Mouse (Mus musculus) neural tube, embryonic 10.5 days (tissue): ENCODE results near the gene Arhgef3.
"Not testable (repeated sequence)": the region's sequence is repeated elsewhere in the genome, so short reads cannot be mapped to it uniquely, and the experiment has no call there.

Experiments used
- DNase-seq: peaks from one replicate; pipeline ENCODE4 v3.0.0-alpha.2; 2017; ENCODE audit warnings: low spot score; ENCODE audit errors: extremely low spot score

Gene Arhgef3

DNA sequence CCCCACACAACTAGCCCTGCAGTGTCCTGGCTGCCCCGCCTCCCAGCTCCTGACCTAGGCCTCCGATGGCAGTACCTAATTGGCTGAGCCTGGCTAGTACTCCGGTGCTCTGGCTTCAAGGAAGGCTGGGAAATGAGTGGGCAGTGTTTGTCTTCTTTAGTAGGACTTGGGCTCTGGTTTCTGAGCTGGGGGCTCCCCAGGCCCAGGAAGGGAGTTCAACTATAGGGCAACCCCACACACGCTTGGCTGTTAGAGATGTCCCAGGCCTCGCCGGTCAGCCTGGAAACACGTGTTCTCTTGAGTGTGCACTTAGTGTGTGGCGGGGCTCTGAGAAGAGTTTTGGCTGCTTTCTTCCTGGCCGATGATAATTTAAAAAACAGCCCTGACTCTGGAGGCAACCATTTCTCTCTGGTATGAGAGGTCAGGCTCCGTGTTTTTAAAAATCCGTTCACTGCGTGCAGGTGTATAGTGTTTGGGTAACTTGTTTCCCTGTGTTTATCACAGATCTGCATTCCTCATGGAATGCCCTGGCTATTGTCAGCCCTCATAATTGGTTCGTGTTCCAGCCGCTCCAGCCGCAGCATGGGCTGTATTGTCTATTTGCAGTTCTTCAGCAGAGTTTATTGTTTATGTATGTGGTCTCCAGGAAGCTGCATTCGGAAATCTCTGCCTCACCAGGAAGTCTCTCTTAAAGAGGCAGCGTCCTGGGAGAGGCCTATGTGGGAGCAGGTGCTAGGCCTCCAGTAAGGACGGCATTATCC is 115.7 kb downstream of the Arhgef3 start:
- peak; percentile 49 for DNase-seq

DNA sequence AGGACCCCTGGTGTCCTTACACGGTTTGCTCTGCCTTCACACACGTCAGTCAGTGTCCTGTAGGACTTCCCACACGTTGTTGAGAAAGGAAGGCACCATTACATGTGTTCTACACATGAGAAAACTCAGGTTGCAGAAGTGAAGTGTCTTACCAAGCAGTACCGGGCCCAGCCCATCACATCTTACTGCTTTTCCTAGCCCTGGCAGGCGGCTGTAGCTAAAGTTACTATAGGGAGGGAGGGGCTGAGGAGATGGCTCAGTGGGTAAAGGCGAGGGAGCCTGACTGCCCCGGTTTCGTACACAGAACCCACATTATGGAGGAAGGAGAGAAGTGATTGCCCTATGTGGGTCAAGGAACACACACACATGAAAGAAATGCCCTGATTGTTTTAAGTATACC is 116.8 kb downstream of the Arhgef3 start:
- no peak for DNase-seq

DNA sequence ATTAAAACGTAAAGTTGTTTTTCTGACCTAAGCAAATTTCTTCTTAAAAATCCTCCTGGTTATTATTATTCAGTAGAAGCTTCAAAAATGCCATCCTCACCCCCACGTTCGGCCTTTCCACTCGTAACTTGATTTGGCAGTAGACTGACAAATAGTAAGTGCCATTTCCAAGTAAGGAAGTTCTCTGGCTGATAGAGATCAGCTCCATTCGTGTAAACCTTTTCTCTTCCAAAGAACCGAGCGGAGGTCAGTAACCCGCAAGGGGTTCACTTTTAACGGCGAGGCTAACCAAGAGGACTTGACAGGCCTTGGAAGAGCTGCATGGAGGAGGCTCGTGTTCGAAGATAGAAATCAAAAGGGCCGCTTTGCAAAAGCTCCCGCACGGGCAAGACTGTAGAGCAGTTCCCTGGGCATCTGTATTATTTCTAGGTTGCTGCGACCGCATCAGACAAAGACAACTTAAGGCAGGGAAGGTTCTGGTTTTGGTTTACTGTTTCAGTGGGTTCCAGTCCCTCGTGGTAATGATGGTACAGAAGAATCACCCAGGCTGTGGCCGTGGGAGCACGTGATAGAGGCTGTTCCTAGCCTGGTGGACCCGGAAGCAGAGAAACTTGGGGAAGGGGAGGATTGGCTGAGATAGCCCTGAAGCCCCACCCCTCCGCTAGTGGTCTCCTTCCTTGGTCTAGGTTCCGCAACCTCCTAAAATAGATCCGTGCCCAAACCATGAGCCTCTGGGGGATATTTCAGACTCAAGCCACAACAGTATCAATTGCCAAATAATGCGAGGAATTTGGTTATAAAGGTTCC is 117.5 kb downstream of the Arhgef3 start:
- no peak for DNase-seq

DNA sequence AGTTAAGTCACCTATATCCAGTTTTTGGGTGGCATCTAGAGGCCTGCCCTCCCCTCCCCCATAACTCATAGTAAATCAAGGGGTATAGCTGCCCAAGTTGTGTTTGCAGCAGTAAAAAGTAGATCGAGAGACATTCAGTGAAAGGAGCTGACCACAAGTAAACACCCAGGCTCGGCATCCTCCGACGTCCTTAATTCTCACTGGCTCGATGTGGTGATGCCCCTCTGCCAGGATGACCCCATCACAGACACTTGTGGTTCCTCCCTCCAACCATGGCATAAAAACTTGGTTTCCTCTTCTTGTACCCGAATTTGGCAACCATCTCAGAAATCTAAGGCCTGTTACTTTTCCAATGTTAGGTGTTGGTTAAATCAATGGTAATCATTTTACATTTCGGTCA is 118.4 kb downstream of the Arhgef3 start:
- DNase-seq, result no peak

DNA sequence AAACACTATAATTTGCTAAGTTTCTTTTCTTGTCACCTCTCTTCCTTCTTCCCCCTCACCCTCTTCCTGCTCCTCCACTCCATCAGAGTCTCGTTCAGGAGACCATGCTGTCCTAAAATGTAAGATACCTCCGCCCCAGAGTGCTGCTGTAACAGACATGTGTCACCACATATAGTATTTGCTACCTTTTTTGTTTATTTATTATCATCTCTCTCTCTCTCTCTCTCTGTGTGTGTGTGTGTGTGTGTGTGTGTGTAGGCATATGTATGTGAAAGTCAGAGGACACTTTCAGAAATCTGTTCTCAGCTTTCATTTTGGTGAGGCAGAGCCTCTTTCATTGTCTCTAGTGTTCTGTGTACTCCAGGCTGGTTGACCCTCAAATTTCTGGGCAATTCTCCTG is 119.0 kb downstream of the Arhgef3 start:
- no peak for DNase-seq

DNA sequence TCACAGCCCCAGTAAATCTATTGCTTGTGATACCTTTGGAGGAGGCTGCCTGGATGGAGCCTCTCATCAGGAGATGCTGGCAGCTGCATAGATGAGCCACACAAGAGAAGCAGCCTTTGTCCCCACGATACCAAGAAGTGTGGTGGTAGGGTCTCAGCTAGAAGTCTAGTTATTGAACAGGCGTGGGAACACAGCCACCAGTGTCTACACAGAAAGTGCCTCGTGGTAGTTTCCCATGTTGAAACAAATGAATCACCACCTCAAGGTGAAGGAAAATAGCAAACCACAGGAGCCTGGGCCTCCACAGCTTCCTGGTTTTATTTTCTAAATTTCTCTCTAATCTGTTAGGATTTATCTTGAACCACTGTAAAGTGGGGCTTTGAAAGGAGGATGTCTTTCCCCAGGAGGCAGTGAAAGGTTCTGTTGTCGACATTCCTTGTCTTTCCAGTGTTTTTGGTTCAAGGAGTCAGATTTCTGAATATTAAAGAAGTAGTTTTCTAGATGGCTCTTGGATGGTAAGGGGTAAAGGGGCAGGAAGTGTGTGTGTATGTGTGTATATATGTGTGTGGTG is 119.7 kb downstream of the Arhgef3 start:
- no peak for DNase-seq

DNA sequence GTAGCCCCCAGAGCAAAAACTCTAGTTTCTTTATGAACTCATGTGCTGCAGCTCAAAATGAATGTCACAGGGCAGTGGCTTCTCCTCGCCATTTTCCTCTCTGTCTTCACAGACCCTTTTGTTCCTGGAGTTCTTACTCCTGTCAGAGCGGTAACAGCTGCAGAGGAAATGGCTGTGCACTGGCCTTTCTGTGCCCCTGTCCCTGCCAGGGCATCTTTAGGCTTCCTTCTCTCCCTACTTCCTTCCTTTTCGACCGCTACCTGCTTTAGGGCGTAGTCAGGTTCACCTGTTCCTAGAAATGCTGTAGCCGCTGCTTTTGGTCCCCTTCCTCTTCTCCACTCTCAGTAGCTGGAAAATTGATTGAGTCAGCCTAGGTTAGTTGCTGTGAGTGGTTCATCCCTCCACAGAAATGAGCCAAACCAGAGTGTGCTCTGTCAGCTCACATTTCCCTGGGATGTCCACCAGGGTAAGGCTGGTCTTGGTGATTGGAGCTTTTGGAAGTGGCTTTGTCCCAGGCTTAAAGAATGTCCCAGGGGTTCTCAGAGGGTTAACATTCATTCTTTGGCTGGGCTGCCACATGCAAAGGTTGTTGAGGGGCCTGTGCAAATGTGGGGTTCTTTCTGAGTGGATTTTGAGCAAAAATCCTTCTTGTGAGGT is 121.3 kb downstream of the Arhgef3 start:
- DNase-seq, result no peak

DNA sequence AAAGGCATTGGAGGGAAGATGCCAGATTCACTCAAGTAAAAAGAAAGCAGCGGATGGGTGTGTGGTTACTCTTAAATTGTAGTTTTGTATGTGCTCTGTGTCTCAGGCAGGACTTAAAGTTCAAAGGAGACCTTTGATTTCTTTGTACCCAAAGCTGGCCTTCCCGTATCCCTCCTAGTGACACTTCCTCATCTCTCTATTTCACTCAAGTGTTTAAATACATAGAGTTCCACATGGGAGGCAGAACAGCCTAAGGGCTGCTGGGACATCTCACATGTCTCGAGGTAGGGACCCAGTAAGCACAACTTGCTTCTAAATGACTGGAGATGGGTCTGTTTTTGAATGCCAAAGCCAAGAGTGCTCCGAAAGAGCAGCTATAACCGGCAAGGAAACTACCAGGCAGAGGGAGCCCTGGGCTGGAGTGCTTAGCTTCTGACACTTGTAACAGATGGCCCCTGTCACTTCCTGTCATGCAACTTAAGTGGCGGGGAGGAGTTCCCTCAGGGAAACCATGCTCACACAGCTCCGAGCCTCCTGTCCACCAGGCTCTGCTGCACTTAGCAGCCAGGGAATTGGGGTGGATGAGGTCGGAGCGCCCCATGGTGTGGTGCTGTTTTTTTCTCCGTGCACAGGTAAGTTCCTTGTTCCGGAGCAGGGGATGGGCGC is 123.0 kb downstream of the Arhgef3 start:
- peak; percentile 32 for DNase-seq

DNA sequence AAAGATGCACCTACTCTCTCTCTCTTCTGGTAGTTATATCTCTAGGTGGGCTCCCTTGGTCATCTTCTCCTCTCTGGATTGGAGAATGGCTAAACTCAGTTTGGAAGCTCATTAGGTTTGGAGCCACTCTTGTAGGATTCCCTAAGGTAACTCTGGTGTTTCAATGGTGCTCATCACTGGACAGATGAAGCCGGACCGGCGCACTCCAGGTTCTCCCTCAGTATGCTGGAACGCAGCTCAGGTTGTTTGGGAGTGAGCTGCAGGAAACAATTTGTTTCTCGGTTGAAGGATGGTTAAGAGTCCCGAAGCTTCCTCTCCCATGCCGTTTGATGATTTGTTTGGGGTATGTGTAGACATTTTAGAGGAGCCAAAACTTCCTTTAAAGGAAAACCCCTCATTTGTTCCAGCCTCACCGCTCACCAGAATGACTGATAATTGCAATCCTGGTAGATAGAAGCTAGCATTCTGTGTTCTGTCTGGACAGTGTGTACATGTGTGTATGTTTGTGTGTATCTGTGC is 124.0 kb downstream of the Arhgef3 start:
- no peak for DNase-seq

DNA sequence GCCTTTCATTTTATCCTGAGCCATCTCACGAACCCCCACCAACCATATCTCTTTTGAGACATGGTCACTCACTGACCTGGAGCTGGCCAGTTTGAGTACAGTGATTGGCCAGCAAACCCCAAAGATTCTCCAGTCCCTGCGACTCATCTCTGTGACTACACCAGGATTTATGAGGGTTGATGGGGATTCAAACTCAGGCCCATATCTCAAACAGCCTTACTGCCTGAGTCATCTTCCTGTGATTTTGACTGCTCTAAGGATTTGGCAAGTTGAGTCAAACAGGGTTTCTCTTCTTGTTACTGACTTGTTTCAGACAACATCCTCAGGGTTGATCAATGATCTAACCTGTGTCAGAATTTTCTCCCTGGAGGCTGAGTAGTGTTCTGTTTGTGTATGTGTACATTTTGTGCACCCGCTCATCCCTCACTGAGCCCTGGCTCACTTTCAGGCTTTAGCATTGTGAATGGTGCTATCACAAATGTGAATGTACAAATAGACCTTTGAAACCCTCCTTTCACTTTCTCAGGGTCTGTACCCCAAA is 124.9 kb downstream of the Arhgef3 start:
- DNase-seq, result no peak

DNA sequence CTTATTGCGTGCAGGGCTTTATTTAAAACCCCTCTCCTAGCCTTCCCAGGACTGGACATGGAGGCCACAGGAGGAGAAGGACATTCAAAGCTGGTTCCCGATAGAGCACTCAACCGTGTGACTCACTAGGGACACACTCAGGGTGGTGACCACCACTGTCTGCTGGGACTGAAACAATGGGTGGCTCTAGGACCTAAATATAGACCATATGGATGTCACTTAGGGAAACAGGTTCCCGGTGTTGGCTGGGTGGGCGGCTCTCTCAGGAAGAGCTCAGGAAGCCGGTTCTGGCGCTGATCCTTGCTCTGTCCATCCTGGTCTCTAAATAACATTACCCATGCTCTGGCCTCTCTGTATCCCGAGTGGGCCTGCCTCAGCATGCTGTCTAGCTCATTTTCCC is 127.6 kb downstream of the Arhgef3 start:
- no peak for DNase-seq

DNA sequence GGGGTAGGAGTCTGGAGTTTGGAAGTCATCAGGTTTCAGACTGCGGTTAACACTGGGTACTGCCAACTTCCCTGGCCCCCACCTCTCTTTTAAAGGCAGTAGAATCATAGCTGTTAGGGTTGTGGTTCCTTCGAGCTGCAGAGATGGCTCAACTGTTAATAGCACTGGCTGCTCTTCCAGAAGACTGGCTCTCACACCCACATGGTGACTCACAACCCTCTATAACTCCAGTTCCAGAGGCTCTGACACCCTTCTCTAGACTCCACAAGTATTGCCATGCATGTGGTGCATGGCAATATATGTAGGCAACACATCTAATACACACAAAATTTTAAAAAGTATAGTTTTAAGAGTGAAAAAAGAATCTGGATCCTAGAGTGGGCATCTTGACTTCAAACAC is 128.1 kb downstream of the Arhgef3 start:
- no peak for DNase-seq

DNA sequence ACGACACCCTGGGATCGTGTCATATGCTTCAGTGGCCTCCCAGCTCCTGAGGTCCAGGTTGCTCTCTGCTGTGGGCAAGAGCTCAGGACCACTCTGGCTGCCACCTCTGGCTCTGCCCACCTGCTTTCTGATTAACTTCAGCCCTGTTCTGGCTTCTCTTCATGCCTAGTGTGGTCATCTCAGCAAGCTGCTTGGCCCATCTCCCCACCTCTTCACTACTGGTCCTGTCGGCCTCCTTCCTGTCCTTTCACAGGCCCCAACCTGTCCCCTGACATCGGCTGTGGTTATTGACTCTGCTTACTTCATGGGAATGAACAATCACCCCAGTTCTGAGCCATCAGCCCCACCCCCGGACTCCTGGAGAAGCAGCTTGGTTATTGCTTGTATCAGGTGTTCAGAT is 128.9 kb downstream of the Arhgef3 start:
- no peak for DNase-seq

DNA sequence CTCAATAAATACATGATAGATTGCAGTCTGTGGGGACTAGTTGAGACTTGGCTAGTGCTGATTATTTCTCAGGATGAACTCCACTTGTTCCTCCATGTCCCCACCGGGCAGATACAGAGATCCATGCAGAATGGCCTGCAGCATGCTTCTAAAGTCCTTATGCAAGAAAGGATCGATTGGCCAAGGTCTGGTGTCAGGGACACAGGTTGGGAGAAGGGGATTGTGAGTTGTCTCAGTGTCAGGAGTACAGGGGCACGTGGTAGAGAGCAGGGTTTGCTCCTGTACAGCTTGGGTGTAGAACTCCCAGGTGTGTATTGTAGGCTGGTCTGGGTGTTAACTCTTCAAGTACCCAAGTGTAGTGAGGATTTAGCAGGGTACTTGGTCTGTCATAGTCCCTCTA is 130.2 kb downstream of the Arhgef3 start:
- no peak for DNase-seq

DNA sequence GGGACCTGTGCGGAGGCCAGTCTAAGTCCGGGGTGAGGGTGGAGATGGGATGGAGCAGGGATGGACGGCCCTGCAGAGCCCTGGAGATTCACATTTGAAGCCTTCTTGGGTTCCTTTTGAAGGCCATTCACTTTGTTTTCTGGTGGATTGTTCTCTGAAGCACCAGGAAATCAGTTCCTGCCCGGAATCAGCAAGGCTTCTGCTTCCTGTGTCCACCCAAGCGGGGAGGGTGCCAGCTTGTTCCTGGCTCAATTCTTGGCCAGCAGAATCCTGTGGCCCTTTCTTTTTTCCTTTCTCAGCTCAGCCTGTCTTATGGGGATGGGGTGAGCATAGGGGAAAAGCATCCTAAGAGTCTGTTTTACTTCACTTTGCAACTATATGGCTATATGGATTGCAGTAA is 131.7 kb downstream of the Arhgef3 start:
- DNase-seq, result no peak

DNA sequence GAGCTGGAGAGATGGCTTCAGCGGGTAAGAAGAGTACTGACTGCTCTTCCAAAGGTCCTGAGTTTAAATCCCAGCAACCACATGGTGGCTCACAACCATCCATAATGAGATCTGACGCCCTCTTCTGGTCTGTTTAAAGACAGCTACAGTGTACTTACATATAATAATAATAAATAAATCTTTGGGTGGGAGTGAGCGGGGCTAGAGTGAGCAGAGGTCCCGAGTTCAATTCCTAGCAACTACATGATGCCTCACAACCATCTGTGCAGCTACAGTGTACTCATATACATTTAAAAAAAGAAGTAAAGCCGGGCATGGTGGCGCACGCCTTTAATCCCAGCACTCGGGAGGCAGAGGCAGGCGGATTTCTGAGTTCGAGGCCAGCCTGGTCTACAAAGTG is 132.2 kb downstream of the Arhgef3 start:
- DNase-seq, result not testable (repeated sequence)

DNA sequence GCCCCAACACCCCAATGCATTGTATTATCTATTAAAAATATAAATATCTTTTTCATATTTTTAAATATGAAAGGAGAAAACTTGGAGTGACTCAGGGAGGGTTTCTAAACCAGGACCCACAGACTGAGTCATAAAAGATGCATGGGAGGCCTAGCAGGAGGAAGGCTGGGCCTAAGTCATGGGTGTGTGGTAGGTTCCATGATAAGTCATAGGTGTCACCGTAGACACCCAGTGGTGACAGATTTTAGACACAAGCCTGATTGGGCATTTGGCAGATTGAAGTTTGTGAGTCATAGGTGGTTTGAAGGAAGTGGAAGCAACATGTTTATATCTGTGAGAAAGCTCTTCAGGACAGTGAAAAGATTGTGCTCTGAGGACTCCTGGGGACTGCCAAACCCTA is 134.4 kb downstream of the Arhgef3 start:
- DNase-seq, result no peak

DNA sequence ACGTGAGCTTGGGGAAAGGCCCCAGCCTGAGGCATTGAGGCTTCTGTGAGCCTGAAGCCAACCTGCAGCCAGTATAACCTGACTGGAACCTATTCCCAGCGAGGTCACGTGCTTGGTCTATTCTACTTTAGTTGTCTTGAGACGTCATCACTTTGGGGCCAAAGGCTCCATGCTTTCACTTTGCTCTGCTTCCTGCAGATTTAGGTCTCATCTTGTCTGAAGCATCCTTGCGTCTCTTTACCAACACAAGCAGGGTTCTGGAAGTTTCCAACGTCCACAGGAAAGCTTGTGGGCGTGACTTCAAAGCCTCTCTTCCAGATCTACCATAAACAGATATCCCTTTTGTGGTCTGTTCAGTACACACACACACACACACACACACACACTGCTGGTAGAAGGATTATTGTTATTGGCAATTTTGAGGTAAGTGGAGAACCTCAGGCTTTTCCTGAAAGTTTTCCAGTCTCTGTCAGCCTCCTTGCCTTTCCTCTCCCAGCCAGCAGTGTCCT is 135.6 kb downstream of the Arhgef3 start:
- no peak for DNase-seq

DNA sequence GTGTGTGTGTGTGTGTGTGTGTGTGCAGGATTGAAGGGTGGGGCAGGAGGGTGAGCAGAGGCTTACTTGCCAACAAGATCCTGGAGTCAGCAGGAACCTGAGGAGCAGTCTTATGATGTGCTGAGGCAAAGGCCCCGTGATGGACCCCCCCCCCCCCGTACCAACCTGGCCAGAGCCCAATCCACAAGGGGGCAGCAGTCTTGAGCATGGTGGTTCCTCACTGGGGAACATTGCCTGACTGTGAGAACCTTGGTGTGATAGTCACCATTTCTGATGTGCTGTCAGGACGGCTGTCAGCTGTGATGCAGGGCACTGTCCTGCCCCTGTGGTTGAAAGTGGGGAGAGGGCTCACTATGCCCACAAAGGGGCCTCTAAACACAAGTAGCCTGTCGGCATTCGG is 138.7 kb downstream of the Arhgef3 start:
- DNase-seq, result no peak

DNA sequence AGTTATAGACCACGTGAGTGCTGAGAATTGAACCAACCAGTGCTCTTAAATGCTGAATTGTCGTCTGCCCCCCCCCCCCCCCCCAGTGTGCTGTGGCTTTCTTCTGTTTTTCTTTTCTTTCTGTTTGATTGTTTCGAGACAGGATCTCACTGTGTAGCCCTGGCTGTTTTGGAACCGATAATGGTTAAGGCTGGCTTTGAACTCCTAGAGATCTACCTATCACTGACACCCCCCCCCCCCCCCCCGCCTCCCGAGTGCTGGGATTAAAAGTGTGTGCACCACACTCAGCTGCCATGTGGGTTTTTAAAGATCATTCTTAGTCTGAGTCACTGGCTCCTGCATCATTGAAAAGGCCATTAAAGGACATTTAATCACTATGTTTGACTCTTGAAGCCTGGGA is 147.7 kb downstream of the Arhgef3 start:
- DNase-seq, result no peak

DNA sequence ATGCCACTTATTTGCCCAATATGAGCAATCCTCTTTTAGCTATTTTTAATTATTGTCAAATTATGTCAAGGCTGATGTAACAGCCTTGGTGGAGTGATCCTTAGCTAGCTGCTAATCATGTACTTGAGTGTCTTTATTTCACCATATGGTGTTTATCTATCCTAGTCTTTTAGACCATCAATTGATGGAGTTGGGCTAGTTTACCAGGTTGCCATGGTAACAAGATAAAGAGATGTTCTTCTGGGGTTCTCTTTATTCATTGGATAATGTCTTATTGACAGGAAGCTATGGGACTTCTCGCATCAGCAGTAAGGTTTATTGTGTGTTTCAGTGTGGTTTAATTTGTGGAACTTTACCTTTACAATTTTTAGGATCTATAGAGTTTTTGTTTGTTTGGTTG is 151.9 kb downstream of the Arhgef3 start:
- DNase-seq, result no peak
